Mouse (Mus musculus) CD4-positive, CD25-positive, alpha-beta regulatory T cell, adult 9 weeks (primary cell): Measurements from ENCODE around the gene Dtl. TPM values are rescaled to one million over a fixed set of nuclear protein-coding genes. Genes with fewer than 3 reads are reported as not detected.

Experiments
- polyA plus RNA-seq: library from polyadenylated mRNA; unstranded; fragments of 100-300 nt; shearing (Covaris generic); gene quantifications from one replicate; pipeline ENCODE4 v1.2.1, GENCODE M21; 2017

The Dtl gene
- 7.7 TPM for polyA plus RNA-seq

GRCm38 (mm10) chr1:191575458-191576247, at the start of gene Dtl, which contains the start of gene Ints7:
Dtl (minus strand) TSS chr1:191575544.
Ints7 (plus strand) TSS chr1:191575636.

Other genes with a start within 250 kb of the Dtl start
- 29.4 TPM for gene Tmem206, start 249.6 kb downstream of the Dtl start, polyA plus RNA-seq
- gene Ppp2r5a, start 172.3 kb downstream of the Dtl start, polyA plus RNA-seq, result 24.9 TPM
- gene Ints7, start 92 bp upstream of the Dtl start, polyA plus RNA-seq, result 52.8 TPM
- gene Lpgat1, start 142.3 kb upstream of the Dtl start, polyA plus RNA-seq, result 2.7 TPM
- 0.86 TPM for gene Nek2, start 245.9 kb upstream of the Dtl start, polyA plus RNA-seq